Mouse (Mus musculus): ENCODE data around the gene Tbccd1. TPM values are rescaled to one million over a fixed set of nuclear protein-coding genes. Genes with fewer than 3 reads are reported as not detected.
A peak's percentile ranks its signal among the peaks of the same experiment; 100 is the strongest.

The Tbccd1 gene
- total RNA-seq, 2 experiments from 2014 or later, result 17.7 to 24.9 TPM

DNA sequence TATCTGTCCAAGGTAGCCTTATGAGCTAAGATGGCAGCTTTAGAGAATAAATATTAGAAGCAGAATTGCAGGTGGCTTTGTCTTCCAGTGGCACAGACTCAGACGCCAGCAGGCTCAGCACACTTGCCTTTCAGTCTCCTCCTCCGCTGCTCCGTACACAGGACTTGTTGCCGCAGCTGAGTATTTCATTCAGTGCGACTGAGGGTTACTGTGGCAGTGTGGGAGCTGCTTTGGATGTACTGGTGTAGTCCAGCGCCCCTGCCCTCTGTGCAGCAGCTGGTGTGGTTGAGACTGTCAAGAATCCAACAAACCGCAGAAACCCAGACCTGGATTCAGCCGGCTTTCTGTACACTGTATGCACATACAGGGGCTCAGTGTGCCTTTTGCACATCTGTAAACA is 14.9 kb upstream of the Tbccd1 start:
- no peak for DNase-seq

- no peak for DNase-seq
Observed at GRCm38 (mm10) chr16:22856773-22857172, 696 bp downstream of the Tbccd1 start.

DNA sequence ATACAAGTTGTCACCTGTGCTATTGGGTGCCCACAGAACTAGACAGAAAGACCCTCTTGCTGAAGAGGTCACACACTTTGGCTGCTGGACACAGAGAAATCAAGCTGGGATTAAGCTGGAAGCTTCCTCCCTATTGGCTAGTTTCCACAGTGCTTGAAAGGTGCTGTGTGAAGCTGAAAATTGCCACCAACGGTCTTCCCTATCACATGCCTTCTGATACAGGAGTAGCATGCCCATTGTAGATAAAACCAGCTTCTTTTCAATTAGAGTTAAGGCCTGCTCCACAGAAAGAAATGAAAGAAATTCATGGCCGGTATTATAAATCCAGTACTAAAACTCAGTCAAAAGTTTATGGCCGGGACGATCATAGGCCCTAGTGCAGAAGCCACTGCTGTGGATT is 4.8 kb downstream of the Tbccd1 start:
- DNase-seq, result no peak

DNA sequence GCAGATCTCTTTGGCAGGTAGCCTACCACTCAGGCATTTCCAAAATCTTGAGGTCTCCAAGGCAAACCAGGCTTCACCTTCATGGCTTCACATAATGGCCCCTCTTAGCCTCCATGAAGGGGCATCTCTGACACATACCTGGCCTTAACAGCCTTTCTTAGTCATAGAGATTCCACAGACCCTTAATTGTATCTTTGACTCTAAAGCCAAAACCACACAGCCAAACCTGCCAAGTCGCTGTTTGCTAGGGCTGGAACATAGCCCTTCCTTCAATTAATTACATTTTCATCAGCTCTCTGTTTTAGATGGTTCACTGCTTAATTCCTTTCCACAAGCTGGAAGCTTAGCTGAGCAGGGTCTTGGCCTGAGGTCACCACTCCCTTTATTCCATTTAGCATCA is 9.1 kb downstream of the Tbccd1 start:
- DNase-seq, result no peak

GRCm38 (mm10) chr16:22847686-22848085 is 9.8 kb downstream of the Tbccd1 start:
- no peak for DNase-seq

DNA sequence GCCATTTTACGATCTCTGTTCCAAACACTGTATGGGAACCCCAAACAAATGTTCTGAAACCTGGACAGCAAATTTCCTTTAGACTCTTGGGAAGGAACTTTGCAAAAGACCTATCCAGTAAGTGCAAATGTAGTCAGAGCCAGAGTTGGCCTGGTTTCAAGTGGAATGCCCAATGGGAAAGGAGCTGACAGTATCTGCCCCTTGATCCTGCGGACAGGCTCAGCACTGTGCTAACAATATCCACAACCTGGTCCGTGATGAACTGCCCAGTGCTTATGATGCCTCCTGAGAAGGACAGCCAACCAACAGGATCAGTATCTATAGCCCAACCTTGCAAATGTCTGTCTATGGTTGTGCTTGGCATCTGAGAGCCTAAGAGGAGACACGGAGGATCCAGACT is 12.0 kb downstream of the Tbccd1 start:
- DNase-seq, result peak in 1 of 2 experiments; percentile 21

- no peak for DNase-seq
Observed at GRCm38 (mm10) chr16:22844834-22845233, 12.6 kb downstream of the Tbccd1 start.

DNA sequence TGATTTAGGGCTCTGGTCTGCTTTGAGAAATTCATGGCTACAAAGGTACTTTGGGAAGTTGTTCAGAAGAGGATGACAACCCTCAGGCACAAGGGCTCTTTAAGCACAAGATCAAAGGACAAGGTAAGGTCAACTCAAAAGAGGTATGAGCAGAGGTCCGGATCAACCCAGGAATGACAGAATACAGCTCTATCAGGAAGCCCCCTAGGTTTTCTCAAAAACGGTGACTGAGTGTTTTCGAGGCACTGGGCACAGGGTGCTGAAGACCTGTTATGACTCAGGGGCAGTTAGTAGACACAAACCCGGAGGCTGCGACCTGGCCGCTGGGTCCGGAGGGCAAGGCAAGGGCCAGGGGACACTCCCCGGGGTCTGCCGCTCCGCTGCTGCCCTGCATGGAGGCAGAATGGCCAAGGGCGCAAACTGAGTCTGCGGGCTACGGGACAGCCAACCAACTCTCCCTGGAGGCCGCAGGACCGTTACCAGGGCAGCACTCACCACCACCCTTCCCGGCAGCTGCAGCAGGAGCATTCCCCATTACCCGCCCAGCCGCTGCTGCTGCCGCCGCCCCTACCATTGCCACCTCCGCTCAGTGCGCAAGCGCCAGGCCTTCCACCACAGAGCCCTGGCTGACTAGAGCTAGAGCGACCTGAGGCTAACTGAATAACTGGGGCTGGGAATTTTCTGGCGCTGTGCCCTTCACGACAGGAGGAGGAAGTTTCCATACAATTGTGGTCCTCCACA is 13.2 kb downstream of the Tbccd1 start:
- peak; percentile 91 to 92 for DNase-seq

DNA sequence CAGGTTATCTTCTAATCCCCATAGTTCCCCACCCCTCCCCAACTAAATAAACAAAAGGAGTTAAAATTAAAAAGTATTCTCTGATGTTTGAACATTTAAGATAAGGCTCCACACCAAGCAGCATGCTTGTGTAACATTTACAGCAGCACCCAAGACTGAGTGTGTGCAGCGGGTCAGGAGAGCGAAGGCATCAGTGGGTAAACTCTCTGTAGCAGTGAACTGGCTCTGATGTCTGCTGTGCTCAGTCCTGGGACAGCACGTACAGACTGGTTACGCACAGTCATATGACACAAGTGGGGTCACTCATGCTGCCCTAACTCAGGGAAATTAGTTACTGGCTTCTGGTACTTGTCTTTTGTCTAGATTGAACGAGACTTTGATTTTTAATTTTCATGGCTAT is 14.6 kb downstream of the Tbccd1 start:
- DNase-seq, result no peak

DNA sequence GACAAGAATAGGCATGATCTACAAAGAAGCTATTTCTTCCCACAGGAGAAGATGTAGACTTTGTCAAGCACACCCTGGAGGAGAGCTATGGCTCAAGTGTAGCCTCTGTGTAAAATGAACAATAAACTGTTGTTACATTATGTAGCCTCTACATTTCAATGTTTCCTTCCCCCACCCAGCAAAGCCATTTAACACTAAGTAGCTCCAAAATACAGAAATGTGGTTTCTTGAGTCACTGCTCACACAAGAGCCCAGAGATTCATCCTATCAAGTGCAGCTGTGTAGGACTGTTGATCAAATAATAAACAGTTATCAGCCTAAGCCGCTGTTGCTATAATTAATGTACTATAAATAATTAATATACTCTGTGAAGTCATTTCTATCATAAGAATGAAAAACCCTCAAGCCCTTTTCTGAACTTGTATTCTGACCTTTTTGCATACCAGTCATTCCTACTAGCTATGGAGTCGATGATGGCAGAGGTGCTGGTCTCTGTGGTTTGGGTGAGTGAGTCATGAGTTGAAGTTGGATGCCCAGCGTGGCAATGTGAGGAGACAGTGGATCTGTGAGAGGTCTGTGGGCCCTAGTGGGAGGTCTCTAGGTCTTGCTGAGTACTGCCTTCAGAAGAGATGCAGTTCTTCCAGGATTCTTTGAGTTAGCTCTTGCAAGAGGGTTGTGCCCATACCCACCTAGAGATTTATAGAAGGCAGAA is 18.2 kb downstream of the Tbccd1 start:
- DNase-seq, result no peak

GRCm38 (mm10) chr16:22832932-22833525 is 24.4 kb downstream of the Tbccd1 start:
- DNase-seq, result no peak

- no peak for DNase-seq
Observed at GRCm38 (mm10) chr16:22820731-22821130, 36.7 kb downstream of the Tbccd1 start.

- DNase-seq, result no peak
Observed at GRCm38 (mm10) chr16:22811477-22811876, 46.0 kb downstream of the Tbccd1 start, which contains the start of gene Crygs. Gene Crygs (minus strand): TSS chr16:22811577.

GRCm38 (mm10) chr16:22807468-22808070 is 49.9 kb downstream of the Tbccd1 start:
- peak; percentile 40 to 55 for DNase-seq

DNA sequence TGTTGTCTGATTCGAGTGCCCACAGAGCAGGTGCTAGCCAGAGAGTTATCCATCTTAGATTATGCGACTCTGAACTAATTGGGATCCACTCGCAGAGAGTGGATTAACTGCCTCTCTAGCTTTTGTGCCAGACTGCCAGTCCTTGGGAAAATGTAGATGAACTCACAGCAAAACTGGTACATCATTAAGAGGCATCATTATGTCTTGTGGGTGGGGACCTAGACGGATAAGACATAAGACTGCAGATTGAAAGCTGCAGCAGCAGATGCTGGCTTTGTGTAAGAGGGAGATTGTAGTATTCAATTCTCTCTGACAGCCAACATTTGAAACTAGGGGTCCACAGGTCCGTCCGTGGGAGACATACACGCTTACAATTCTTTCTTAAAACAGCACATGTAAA is 54.7 kb downstream of the Tbccd1 start:
- DNase-seq, result no peak

DNA sequence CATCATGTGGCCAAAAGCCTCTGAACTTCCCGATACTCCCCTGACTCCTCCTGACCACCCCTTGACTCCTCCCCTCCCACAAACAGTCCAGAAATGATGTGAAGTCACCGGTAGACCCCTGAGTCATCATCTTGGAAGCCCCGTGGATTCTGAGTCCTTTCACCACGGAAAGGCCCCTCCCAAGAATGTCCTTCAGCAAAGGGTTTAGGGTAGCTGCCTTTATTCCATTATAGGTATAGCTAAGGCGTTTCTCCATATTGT is 56.7 kb downstream of the Tbccd1 start:
- no peak for DNase-seq

- no peak for DNase-seq
Observed at GRCm38 (mm10) chr16:22800026-22800848, 57.2 kb downstream of the Tbccd1 start.

DNA sequence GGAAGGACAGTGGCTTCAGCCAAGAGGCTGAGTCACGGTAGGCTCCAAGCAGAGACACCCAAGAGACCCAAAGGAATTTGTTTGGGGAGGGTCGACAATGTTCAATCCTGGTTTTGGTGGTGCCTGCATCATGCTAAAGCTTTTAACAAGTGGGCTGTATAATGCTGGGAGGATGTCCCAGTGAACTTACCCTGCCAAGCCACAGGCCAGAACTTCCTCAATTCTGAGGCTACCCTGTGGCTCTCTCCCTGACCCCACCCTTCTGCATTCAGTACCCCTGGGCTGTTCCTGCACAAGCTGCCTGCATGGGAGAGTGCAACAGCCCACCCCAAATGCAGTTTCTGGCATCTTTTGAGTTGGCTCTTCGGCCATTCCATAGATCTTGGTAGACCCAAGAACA is 58.9 kb downstream of the Tbccd1 start:
- no peak for DNase-seq

DNA sequence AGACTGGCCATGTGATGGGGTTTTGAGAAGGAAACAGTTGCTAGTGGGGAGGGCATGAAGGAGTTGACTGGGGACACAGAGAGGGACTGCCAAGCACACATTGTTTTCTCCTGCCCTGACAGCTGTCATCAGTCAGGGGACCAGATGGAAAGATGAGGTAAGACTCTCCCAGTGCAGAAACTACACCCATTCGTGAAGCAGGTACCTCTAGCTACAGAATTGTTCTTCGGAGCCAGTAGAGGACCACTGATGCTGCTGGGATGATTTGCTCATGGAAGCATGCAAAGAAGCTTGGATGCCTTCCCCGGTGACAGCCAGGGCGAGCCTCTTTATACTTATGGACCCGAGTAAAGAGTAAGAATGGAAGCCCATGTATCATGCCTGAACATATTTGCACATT is 59.9 kb downstream of the Tbccd1 start:
- no peak for DNase-seq

- peak; percentile 39 to 48 for DNase-seq
Observed at GRCm38 (mm10) chr16:22795497-22795896, 62.0 kb downstream of the Tbccd1 start.

DNA sequence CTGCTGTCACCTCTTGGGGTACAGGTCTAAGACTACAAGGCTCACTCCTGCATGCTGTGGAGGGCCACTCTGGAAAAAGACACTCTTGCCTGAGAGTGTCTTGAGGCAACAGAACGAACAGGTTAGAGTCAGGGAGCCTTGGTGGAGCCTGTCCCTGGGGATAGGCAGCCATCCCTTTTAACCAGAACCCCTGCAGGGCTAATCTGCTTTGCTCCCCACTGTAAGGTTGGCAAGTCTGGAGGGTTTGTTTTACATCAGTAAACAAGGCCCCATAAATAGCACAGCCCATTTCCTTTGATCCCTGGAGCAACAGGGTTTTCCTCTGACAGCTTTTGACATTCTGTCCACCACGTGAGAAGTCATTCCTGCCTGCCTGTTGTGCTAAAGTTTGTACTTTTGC is 66.2 kb downstream of the Tbccd1 start:
- DNase-seq, result no peak

GRCm38 (mm10) chr16:22789908-22790367 is 67.5 kb downstream of the Tbccd1 start:
- no peak for DNase-seq
